Mouse (Mus musculus) urinary bladder, adult 2 months (tissue): Measurements from ENCODE around the gene Pip4k2b. TPM values are rescaled to one million over a fixed set of nuclear protein-coding genes. Genes with fewer than 3 reads are reported as not detected.
"Not testable (repeated sequence)": the region's sequence is repeated elsewhere in the genome, so short reads cannot be mapped to it uniquely, and the experiment has no call there.

Source experiments
- DNase-seq: peaks from one replicate; pipeline ENCODE4 v3.0.0; 2022; ENCODE audit warnings: low spot score
- polyA plus RNA-seq: library from polyadenylated mRNA; depleted of rRNA; stranded (reverse); fragments of >200 nt; gene quantifications from 2 replicates; pipeline ENCODE4 v1.2.3, GENCODE M21; 2012; rRNA removed

Pip4k2b gene
- polyA plus RNA-seq: 17.2 and 19.1 TPM in 2 replicates

GRCm38 (mm10) chr11:97744063-97744717 is at the start of gene Pip4k2b:
TSS of gene Pip4k2b (minus strand) at chr11:97744704.
- no peak for DNase-seq

DNA sequence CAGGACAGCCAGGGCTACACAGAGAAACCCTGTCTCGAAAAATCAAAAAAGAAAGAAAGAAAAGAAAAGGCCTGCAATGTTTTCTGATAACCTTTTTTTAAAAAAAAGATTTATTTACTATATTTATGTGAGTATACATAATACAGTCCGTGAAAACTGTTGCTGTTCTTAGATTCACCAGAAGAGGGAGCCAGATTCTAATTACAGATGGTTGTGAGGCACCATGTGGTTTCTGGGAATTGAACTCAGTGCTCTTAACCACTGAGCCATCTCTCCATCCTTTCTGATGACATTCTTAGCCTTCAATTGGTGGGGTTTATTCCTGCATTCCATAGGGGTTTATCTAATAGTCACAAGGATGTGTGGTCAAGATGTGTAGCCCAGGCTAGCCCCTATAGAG is 48.7 kb upstream of the Pip4k2b start:
- no peak for DNase-seq

- DNase-seq: not testable (repeated sequence)
Observed at GRCm38 (mm10) chr11:97790778-97791438, 46.4 kb upstream of the Pip4k2b start.

DNA sequence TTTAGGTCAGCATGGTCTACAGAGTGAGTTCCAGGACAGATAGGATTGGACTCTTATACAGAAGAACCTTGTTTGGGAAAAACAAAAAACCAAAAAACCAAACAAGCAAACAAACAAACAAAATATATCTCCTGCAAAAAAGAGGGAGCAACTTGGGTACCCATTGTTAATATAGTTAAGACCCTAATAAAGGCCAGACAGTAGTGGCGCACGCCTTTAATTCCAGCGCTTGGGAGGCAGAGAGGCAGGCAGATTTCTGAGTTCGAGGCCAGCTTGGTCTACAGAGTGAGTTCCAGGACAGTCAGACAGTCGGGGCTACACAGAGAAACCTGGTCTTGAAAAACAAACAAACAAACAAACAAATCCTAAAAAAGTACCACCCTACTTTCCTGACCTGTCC is 45.2 kb upstream of the Pip4k2b start:
- DNase-seq: no peak

DNA sequence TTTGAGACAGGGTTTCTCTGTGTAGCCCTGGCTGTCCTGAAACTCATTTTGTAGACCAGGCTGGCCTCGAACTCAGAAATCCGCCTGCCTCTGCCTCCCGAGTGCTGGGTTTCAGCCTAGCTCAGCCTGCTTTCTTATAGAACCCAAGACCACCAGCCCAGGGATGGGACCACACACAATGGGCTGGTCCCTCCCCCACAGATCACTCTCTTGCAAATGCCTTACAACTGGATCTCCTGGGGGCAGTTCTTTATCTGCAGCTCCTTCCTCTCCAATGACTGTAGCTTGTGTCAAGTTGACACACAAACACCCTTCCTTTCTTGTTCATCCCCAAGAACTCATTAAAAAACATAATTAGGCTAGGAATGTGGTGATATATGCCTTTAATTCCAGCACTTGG is 43.5 kb upstream of the Pip4k2b start:
- DNase-seq: no peak

DNA sequence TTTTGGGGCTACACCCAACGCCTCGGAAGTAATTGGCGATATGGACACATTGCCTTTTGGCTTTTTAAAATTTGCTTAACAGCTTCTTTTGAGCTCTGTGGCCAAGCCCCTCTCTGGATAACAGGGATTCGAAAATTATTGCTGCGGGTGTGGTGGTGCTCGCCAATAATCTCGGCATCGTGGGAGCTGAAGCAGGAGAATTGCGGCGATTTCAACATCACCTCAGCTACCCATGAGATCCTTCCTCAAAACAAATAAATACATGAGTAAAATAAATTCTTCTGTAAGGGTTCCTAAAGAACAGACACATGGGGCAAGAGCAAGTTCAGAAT is 38.0 kb upstream of the Pip4k2b start:
- DNase-seq: no peak

- DNase-seq: peak; percentile 96
Observed at GRCm38 (mm10) chr11:97781832-97782563, 37.5 kb upstream of the Pip4k2b start, which contains the start of gene Rpl23. TSS of gene Rpl23 (minus strand) at chr11:97782437.

DNA sequence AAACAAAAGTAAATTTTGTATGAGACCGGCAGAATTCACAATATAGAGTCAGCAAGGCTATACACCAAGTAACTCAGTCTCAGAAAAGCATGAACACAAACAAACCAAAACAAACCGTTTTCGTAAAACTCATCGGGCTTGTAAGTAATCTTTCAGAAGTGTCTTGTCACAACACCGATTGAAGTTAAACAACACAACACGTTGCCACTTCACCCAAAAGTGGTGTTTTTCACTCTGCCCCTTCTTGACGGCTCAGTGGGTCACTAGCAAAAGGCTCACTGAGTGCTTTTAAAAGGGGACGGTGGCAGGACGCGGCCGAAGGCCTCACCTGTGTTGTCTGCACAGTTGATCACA is 37.0 kb upstream of the Pip4k2b start:
- peak; percentile 29 for DNase-seq

DNA sequence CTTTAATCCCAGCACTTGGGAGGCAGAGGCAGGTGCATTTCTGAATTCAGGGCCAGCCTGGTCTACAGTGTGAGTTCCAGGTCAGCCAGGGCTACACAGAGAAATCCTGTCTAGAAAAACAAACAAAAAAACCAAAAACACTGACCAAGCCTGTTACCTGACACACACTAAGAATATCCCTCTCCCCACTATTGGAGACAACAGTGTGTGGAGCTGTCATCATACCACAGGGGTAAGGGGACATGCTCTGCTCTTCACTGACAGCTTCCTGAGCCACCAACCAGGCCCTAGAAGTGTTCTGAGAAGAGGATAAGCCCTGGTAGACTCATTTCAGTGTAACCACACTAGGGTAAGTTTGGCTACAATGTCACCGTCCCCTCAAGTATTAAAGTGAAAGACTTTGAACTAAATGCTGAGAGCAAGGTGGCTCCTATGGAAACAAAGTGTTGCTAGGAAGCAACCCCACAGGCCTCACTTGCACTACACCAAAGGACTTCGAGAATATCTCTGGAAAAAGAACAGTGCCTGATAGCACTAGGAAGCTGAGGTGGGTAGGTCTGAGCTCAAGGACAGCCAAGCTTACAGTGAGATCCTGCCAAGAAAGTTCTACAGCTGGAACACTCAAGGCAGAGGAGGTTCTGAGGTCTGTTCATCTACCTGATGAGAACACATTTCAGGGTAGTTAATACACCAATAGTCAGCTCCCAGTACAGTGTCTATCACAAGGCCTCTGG is 35.6 kb upstream of the Pip4k2b start:
- no peak for DNase-seq

DNA sequence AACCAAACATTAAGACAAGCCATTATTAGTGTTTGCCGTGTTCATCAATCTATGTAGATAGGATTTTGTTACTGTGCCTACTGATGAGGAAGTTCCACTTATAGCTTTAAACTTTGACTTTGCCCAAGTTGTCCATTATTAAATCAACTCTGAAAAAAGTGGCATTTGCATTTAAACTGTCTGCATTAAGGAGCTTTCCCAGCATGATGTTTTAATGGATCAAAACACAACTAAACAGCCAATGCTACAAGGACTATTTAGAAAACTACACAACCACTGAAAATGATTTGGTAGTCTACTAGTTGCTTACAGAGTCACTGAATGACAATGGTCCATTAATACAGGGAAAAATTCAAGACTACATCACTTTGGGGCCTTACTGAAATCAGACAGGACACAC is 34.4 kb upstream of the Pip4k2b start:
- no peak for DNase-seq

DNA sequence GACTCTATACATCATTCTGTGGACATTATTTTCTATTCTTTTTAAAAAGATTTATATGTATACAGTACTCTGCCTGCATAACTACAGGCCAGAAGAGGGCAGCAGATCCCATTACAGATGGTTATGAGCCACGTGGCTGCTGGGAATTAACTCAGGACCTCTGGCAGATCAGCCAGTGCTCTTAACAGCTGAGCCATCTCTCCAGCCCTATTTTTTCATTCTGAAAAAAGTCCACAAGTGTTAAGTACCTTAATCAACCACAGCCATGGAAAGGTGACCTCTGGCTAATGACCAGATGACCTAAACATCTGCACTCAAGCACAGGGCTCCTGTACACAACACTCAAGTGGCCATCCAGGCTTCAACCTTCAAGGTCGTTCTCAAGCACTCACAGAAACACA is 32.6 kb upstream of the Pip4k2b start:
- DNase-seq: no peak

GRCm38 (mm10) chr11:97776497-97777128 is 32.1 kb upstream of the Pip4k2b start:
- no peak for DNase-seq

DNA sequence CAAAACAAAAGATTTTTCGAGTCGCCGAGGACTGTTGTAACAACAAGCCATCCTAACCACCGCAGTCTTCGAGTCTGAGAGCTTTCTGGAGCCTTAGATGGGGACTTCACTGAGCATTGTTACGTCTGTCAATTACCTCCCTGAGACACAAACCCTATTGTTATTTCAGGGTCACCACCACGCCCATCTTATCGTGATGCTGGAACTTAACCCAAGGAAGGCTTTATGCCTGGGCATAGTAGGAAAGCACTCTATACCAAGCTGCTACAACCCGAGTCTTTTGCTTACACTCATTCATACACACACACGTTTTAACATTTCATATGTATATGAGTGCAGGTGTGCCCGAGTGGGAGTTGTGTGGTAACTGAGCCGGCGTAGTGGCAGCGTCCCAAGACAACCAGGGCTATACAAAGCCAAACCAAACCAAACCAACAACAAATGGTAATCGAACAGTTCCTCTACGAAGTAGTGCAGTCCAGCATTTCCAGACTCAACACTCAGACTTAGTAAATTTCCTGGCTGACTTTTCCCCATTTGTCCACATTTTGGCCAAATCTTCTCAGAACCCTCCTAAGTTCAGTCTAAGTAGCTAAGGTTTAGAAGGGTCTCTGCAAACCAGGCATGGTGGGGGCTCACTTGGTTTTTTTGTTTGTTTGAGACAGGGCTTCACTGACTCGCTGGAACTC is 31.4 kb upstream of the Pip4k2b start, which contains the start of gene 1700001P01Rik:
1700001P01Rik (minus strand) TSS at position 111 of the 689 bp plus-strand sequence.
- DNase-seq: no peak

DNA sequence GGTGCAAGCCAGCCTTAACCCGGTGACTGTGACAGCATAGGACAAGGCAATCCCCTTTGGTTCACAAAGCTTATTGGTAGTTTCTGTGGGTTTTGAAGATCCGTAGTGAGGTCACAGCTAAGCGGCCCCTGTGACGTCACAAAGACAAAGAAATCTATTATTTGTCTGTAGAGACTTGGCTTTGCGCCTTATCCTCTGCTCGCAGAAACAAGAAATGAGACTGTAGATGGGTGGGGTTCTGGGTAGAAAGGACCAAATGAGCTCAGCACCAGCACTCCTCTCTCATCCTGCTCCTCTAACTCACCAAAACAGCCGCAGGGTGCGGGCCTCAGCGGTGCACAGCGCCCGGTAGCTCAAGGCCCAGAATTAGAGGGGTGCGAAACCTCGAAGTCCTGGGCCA is 30.7 kb upstream of the Pip4k2b start:
- no peak for DNase-seq

GRCm38 (mm10) chr11:97771410-97771809 is 26.9 kb upstream of the Pip4k2b start:
- DNase-seq: no peak

DNA sequence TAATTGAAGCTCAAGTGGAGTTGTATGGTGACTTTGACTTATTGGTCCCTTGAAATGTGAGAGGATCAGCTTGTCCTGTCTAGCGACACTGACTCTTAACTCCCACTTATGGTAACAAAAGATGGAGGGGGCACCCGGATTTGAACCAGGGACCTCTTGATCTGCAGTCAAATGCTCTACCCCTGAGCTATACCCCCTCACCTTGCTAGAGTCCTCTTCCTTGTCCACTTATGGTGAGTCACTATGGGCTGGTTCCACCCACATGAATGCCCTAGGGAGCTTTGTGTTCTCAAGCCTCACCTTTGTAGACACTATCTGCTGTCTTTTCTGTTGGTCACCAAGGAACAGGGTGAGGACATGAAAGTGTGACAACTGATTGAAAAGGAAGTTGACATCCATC is 25.2 kb upstream of the Pip4k2b start:
- peak; percentile 54 for DNase-seq

GRCm38 (mm10) chr11:97766154-97766881 is 21.8 kb upstream of the Pip4k2b start, which contains the start of gene Cwc25:
TSS of gene Cwc25 (minus strand) at chr11:97766556.
- peak; percentile 83 for DNase-seq

DNA sequence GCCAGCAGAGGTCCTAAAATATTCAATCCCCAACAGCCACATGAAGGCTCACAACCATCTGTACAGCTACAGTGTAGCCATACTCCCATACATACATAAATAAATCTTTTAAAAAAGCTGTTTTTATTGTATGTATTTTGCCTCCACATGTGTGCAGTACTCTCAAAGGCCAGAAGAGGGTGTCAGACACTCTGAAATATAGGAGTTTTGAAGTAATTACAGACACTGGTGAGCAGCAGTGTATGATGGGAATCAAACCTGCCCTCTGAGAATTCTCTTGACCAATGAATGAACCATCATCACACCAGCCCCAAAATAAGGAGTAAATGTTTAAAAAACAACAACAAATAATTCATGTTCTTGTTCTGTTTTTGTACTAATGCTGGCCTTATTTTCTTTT is 17.1 kb upstream of the Pip4k2b start:
- DNase-seq: no peak

DNA sequence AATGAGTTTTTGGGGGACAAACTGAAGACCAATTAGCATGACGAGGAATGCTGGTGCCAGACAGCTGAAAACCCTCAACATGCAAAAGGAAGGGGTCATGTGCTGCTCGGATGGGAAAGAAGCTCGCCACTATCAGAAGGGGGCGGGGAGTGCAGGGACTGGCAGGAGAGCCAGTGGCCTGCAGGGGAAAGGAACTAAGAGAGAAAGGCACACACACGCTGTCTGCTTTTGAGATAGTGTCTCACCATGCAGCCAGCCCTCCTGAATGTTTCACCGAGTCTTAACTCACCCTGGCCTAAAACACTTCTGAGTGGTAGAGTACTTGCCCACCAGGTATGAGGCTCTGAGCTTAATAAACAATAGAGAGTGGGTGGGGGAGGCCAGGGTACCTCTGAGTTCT is 14.4 kb upstream of the Pip4k2b start:
- no peak for DNase-seq

GRCm38 (mm10) chr11:97758125-97758524 is 13.6 kb upstream of the Pip4k2b start:
- DNase-seq: no peak
